In genomic region chr10:96377549-96377948, GRCm38 (mm10) we compare ENCODE assay signal across 14 mouse cellular contexts.
DNase-seq lines count a peak whose midpoint lies in the region; ATAC-seq and TF ChIP-seq lines count a peak whose summit lies in the region.
"Had no signal": no experiment of that assay in that cellular context is flagged by ENCODE, and none has a peak within 500 bp of the region (broad histone marks: within the 10 kb centered on the region; RNA-seq: fewer than 3 reads in every experiment).

No protein-coding gene starts in this region.

- no peak overlapping the region for H3K9ac ChIP-seq in liver, embryonic 16.5 days (ENCODE audit: low read depth, low read length)
- H3K9ac ChIP-seq in liver, embryonic 12.5 days = no peak overlapping the region
- H3K9ac ChIP-seq: heart, embryonic 13.5 days; hindbrain, embryonic 14.5 days; lung, embryonic 14.5 days had no signal

- no peak for TF ChIP-seq POLR2A in bone marrow macrophage, adult 2 months (IDR thresholded peaks at IDR 0.05; ENCODE audit: borderline replicate concordance, low read depth, low read length)

- H3K27ac ChIP-seq in gastrocnemius, adult 2 months = no peak overlapping the region
- no peak overlapping the region for H3K27ac ChIP-seq in liver, embryonic 16.5 days (ENCODE audit: low read length)
- no peak overlapping the region for H3K27ac ChIP-seq in liver, embryonic 12.5 days
- peak overlapping the region; percentile 85 for H3K27ac ChIP-seq in bone marrow macrophage, adult 2 months (ENCODE audit: insufficient read depth, low read depth, low read length)
- no peak overlapping the region for H3K27ac ChIP-seq in midbrain, embryonic 10.5 days (replicated peaks)
- H3K27ac ChIP-seq: heart, embryonic 13.5 days; hindbrain, embryonic 14.5 days; layer of hippocampus, adult 2 months had no signal

- ATAC-seq in liver, embryonic 16.5 days (ENCODE audit: low read depth) = 0 out of 2 replicates have a peak, but pooled peaks have one; percentile 32
- no peak for ATAC-seq in liver, embryonic 12.5 days
- peak; percentile 35 for ATAC-seq in neutrophil, adult 5-6 weeks (ENCODE audit: extremely low read depth, insufficient number of reproducible peaks, low FRiP score, poor library complexity, severe bottlenecking)

- no peaks in the 10 kb centered on the region for H3K27me3 ChIP-seq in liver, embryonic 16.5 days (ENCODE audit: control insufficient read depth, insufficient read depth, low read depth, low read length)
- no peaks in the 10 kb centered on the region for H3K27me3 ChIP-seq in liver, embryonic 12.5 days (replicated peaks)
- H3K27me3 ChIP-seq in midbrain, embryonic 10.5 days (ENCODE audit: low read depth, poor library complexity, severe bottlenecking) = no peaks in the 10 kb centered on the region
- H3K27me3 ChIP-seq: heart, embryonic 13.5 days had no signal

- WGBS in liver, embryonic 16.5 days (ENCODE audit: insufficient replicate concordance) = 56% methylated on average over 4 of the region's 4 CpGs
- WGBS in liver, embryonic 12.5 days (ENCODE audit: insufficient replicate concordance) = 55% methylated on average over 4 of the region's 4 CpGs
- 85% methylated on average over 4 of the region's 4 CpGs for WGBS in midbrain, embryonic 10.5 days

- H3K4me2 ChIP-seq in liver, embryonic 16.5 days (ENCODE audit: low read depth, low read length) = no peak overlapping the region
- no peak overlapping the region for H3K4me2 ChIP-seq in liver, embryonic 12.5 days
- H3K4me2 ChIP-seq: heart, embryonic 13.5 days; hindbrain, embryonic 14.5 days; lung, embryonic 14.5 days had no signal

- no peaks in the 10 kb centered on the region for H3K36me3 ChIP-seq in liver, embryonic 16.5 days (ENCODE audit: control insufficient read depth, insufficient read depth)
- H3K36me3 ChIP-seq in liver, embryonic 12.5 days = no peaks in the 10 kb centered on the region
- H3K36me3 ChIP-seq in midbrain, embryonic 10.5 days = no peaks in the 10 kb centered on the region
- H3K36me3 ChIP-seq: heart, embryonic 13.5 days had no signal

- no peak for TF ChIP-seq CTCF in gastrocnemius, adult 2 months (IDR thresholded peaks at IDR 0.05)
- no peak for TF ChIP-seq CTCF in bone marrow macrophage, adult 2 months (IDR thresholded peaks at IDR 0.05; ENCODE audit: low read depth, low read length)

- intact Hi-C loops in gastrocnemius, adult 2 months (cut with DNase I) = no loop called here

- no peak overlapping the region for H3K4me3 ChIP-seq in gastrocnemius, adult 2 months
- no peak overlapping the region for H3K4me3 ChIP-seq in liver, embryonic 16.5 days (ENCODE audit: low read depth, low read length)
- no peak overlapping the region for H3K4me3 ChIP-seq in liver, embryonic 12.5 days
- H3K4me3 ChIP-seq in bone marrow macrophage, adult 2 months (ENCODE audit: insufficient read depth, low read length) = no peak overlapping the region
- H3K4me3 ChIP-seq in midbrain, embryonic 10.5 days = no peak overlapping the region
- H3K4me3 ChIP-seq: heart, embryonic 13.5 days; layer of hippocampus, adult 2 months had no signal

- no peaks in the 10 kb centered on the region for H3K9me3 ChIP-seq in liver, embryonic 16.5 days (replicated peaks; ENCODE audit: control insufficient read depth, low read length)
- no peaks in the 10 kb centered on the region for H3K9me3 ChIP-seq in liver, embryonic 12.5 days (replicated peaks)
- H3K9me3 ChIP-seq in midbrain, embryonic 10.5 days (replicated peaks) = no peaks in the 10 kb centered on the region
- H3K9me3 ChIP-seq: heart, embryonic 13.5 days had no signal

- no peaks in the 10 kb centered on the region for H3K4me1 ChIP-seq in liver, embryonic 16.5 days (ENCODE audit: control insufficient read depth, low read depth, low read length)
- no peaks in the 10 kb centered on the region for H3K4me1 ChIP-seq in liver, embryonic 12.5 days
- peaks cover 49% of the 10 kb centered on the region for H3K4me1 ChIP-seq in bone marrow macrophage, adult 2 months (ENCODE audit: control insufficient read depth, insufficient read depth, low read length)
- peaks cover 11% of the 10 kb centered on the region for H3K4me1 ChIP-seq in midbrain, embryonic 10.5 days

- peak; percentile 24 for DNase-seq in gastrocnemius, adult 2 months
- DNase-seq in gastrocnemius, postnatal 10 days = no peak
- DNase-seq in midbrain, embryonic 10.5 days (ENCODE audit: low spot score) = no peak
- no peak for DNase-seq in left cerebral cortex, adult 8-10 months (ENCODE audit: low spot score in 2 of 2)
- DNase-seq: cerebellum, adult 2 months; lung, embryonic 14.5 days; thymus, postnatal 14 days had no signal
